Mouse (Mus musculus) lung, adult 2 months (tissue): Measurements from ENCODE around the gene Marc1.
A peak's percentile ranks its signal among the peaks of the same experiment; 100 is the strongest.

ENCODE experiments used
- CTCF ChIP-seq: fragments of 200-500 bp; IDR thresholded peaks from 2 replicates; pipeline ENCODE4 v1.5.1; 2011; ENCODE audit warnings: mild to moderate bottlenecking, low read length, control low read depth; ENCODE audit not compliant: insufficient read depth
- POLR2A ChIP-seq: fragments of 200-500 bp; IDR thresholded peaks from 2 replicates; pipeline ENCODE4 v1.6.1; 2011; ENCODE audit warnings: low read depth, mild to moderate bottlenecking, control low read depth, low read length, borderline replicate concordance; ENCODE audit errors: extremely low read depth

DNA sequence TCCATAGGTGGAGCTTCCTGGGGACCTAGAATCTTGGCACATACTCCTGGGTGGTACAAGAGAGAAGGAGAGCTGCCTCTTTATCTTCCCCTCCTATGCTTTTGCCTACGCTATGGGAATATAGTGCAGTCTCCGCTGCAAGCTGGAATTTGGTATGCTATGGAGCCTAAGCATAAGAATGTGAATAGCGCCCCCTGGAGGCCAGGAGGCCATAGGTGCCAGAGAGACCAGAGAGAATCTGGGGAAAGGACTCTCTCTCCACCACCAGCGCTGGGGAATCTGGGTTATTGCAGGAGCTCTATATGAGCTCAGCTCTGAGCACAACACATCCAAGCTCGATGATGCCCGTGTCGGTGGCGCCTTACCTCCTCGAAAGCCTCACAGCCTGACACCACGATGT lies 21.1 kb upstream of the Marc1 start:
- TF ChIP-seq CTCF (peak; percentile 58), POLR2A (no peak)
